Mouse (Mus musculus) ES-E14 (cell line): ENCODE data around the gene Nfib.

Source experiments
- HCFC1 ChIP-seq: IDR thresholded peaks from 2 replicates; pipeline ENCODE4 v1.6.1; 2012; ENCODE audit warnings: low read length, inconsistent platforms, borderline replicate concordance; ENCODE audit not compliant: insufficient read depth
- MAFK ChIP-seq: IDR thresholded peaks from 2 replicates; pipeline ENCODE4 v1.6.1; 2014; ENCODE audit warnings: mild to moderate bottlenecking, low read depth, low read length, inconsistent platforms; ENCODE audit not compliant: insufficient read depth
- ZC3H11A ChIP-seq: IDR thresholded peaks from 2 replicates; pipeline ENCODE4 v1.6.1; 2012; ENCODE audit warnings: low read depth, mild to moderate bottlenecking, inconsistent platforms, low read length, borderline replicate concordance
- ZNF384 ChIP-seq: IDR thresholded peaks from 2 replicates; pipeline ENCODE4 v1.6.1; 2012; ENCODE audit warnings: low read depth, low read length, inconsistent platforms

- TF ChIP-seq MAFK (no peak), ZC3H11A (no peak), HCFC1 (no peak), ZNF384 (no peak)
Measured at GRCm38 (mm10) chr4:82408463-82409404, 296.8 kb downstream of the Nfib start.
